Mouse (Mus musculus) MEL (cell line): ENCODE data around the gene Jmy. TPM values are rescaled to one million over a fixed set of nuclear protein-coding genes. Genes with fewer than 3 reads are reported as not detected.

Experiments used
- DNase-seq: peaks from one replicate; pipeline ENCODE4 v3.0.0; 2011; ENCODE audit warnings: low read depth, low spot score
- H3K27ac ChIP-seq: 2 replicates; pipeline ENCODE4 v1.5.1; 2012; ENCODE audit warnings: low read depth, mild to moderate bottlenecking, control low read depth, low read length, moderate library complexity; ENCODE audit not compliant: control insufficient read depth
- H3K27me3 ChIP-seq, 2 experiments: fragments of 150-350 bp in 1 of 2; sonication (generic) in 1 of 2; 2 replicates each; pipeline ENCODE4 v1.6.1; 2012; ENCODE audit warnings: low read length in 2 of 2, mild to moderate bottlenecking in 2 of 2, improper control_type of control experiment in 1 of 2, moderate library complexity in 1 of 2; ENCODE audit not compliant: insufficient read depth in 2 of 2, control insufficient read depth in 1 of 2
- H3K36me3 ChIP-seq, 2 experiments: 2 replicates each; pipeline ENCODE4 v1.6.1; 2012 to 2014; ENCODE audit warnings: low read length in 2 of 2, improper control_type of control experiment in 1 of 2, inconsistent platforms in 1 of 2, mild to moderate bottlenecking in 1 of 2; ENCODE audit not compliant: insufficient read depth in 2 of 2, control insufficient read depth in 1 of 2
- H3K4me1 ChIP-seq, 2 experiments: fragments of 150-350 bp in 1 of 2; sonication (generic) in 1 of 2; 2 replicates each; pipeline ENCODE4 v1.6.1; 2012; ENCODE audit warnings: low read length in 2 of 2, improper control_type of control experiment in 1 of 2, mild to moderate bottlenecking in 1 of 2; ENCODE audit not compliant: insufficient read depth in 2 of 2, control insufficient read depth in 1 of 2
- H3K4me3 ChIP-seq, 2 experiments: fragments of 150-350 bp in 1 of 2; sonication (generic) in 1 of 2; 2 replicates each; pipeline ENCODE4 v1.5.1; 2012; ENCODE audit warnings: low read depth in 2 of 2, low read length in 2 of 2, mild to moderate bottlenecking in 2 of 2, moderate library complexity in 2 of 2, control low read depth in 1 of 2, improper control_type of control experiment in 1 of 2; ENCODE audit not compliant: control insufficient read depth in 1 of 2, insufficient read depth in 1 of 2
- H3K79me2 ChIP-seq: 2 replicates; pipeline ENCODE4 v1.6.1; 2012; ENCODE audit warnings: mild to moderate bottlenecking, low read length, moderate library complexity; ENCODE audit not compliant: control insufficient read depth, poor library complexity, insufficient read depth
- H3K9ac ChIP-seq: 2 replicates; pipeline ENCODE4 v1.6.1; 2012; ENCODE audit warnings: low read depth, mild to moderate bottlenecking, control low read depth, low read length, moderate library complexity; ENCODE audit not compliant: control insufficient read depth, poor library complexity, severe bottlenecking
- H3K9me3 ChIP-seq: fragments of 150-350 bp; sonication (generic); replicated peaks from 2 replicates; pipeline ENCODE4 v1.6.1; 2012; ENCODE audit warnings: mild to moderate bottlenecking, low read length, improper control_type of control experiment, moderate library complexity; ENCODE audit not compliant: insufficient read depth
- CTCF ChIP-seq, 3 experiments: IDR thresholded peaks in 2 of 3; conservative IDR thresholded peaks in 1 of 3; 2 replicates each; pipeline ENCODE4 v1.5.1; 2011 to 2012; ENCODE audit warnings: low read length in 3 of 3, low read depth in 2 of 3, mild to moderate bottlenecking in 2 of 3, improper control_type of control experiment in 1 of 3, inconsistent platforms in 1 of 3, mixed read lengths in 1 of 3, moderate library complexity in 1 of 3; ENCODE audit not compliant: control insufficient read depth in 1 of 3, insufficient read depth in 1 of 3, poor library complexity in 1 of 3, severe bottlenecking in 1 of 3
- E2F4 ChIP-seq: IDR thresholded peaks from 2 replicates; pipeline ENCODE4 v1.6.1; 2011; ENCODE audit warnings: low read depth, low read length, improper control_type of control experiment, borderline replicate concordance
- ELF1 ChIP-seq: IDR thresholded peaks from 2 replicates; pipeline ENCODE4 v1.6.1; 2014; ENCODE audit warnings: low read depth, mild to moderate bottlenecking, inconsistent platforms, low read length, improper control_type of control experiment, moderate library complexity
- ETS1 ChIP-seq: IDR thresholded peaks from 2 replicates; pipeline ENCODE4 v1.6.1; 2012; ENCODE audit warnings: low read depth, mild to moderate bottlenecking, inconsistent platforms, low read length, improper control_type of control experiment, moderate library complexity
- GABPA ChIP-seq: IDR thresholded peaks from 2 replicates; pipeline ENCODE4 v1.6.1; 2012; ENCODE audit warnings: low read depth, mild to moderate bottlenecking, inconsistent platforms, low read length, improper control_type of control experiment, moderate library complexity
- JUND ChIP-seq: IDR thresholded peaks from 2 replicates; pipeline ENCODE4 v1.6.1; 2011; ENCODE audit warnings: low read depth, mild to moderate bottlenecking, improper control_type of control experiment, low read length
- KAT2A ChIP-seq: conservative IDR thresholded peaks from 2 replicates; pipeline ENCODE4 v1.6.1; 2012; ENCODE audit warnings: low read depth, low read length, improper control_type of control experiment, inconsistent platforms
- MEF2A ChIP-seq: IDR thresholded peaks from 2 replicates; pipeline ENCODE4 v1.6.1; 2014; ENCODE audit warnings: low read depth, mild to moderate bottlenecking, inconsistent platforms, low read length, improper control_type of control experiment; ENCODE audit not compliant: poor library complexity, insufficient replicate concordance, severe bottlenecking; ENCODE audit errors: extremely low read depth
- NELFE ChIP-seq: IDR thresholded peaks from 2 replicates; pipeline ENCODE4 v1.6.1; 2011; ENCODE audit warnings: low read depth, low read length, improper control_type of control experiment
- POLR2A ChIP-seq, 2 experiments: IDR thresholded peaks; 2 replicates each; pipeline ENCODE4 v1.6.1; 2011 to 2012; ENCODE audit warnings: low read length in 2 of 2, mild to moderate bottlenecking in 2 of 2, control low read depth in 1 of 2, improper control_type of control experiment in 1 of 2, low read depth in 1 of 2, moderate library complexity in 1 of 2; ENCODE audit not compliant: control insufficient read depth in 1 of 2, insufficient read depth in 1 of 2, poor library complexity in 1 of 2
- POLR2AphosphoS5 ChIP-seq: IDR thresholded peaks from 2 replicates; pipeline ENCODE4 v1.6.1; 2012; ENCODE audit warnings: low read depth, borderline replicate concordance, mild to moderate bottlenecking, inconsistent platforms, low read length, moderate library complexity, mixed read lengths
- RAD21 ChIP-seq: IDR thresholded peaks from 2 replicates; pipeline ENCODE4 v1.6.1; 2011; ENCODE audit warnings: mild to moderate bottlenecking, low read depth, low read length, improper control_type of control experiment
- SIN3A ChIP-seq: IDR thresholded peaks from 2 replicates; pipeline ENCODE4 v1.6.1; 2012; ENCODE audit warnings: low read length, improper control_type of control experiment, inconsistent platforms
- SMC3 ChIP-seq: IDR thresholded peaks from 2 replicates; pipeline ENCODE4 v1.6.1; 2011; ENCODE audit warnings: low read depth, low read length, improper control_type of control experiment
- TAL1 ChIP-seq: IDR thresholded peaks from 2 replicates; pipeline ENCODE4 v1.6.1; 2012; ENCODE audit warnings: mild to moderate bottlenecking, inconsistent platforms, low read length, moderate library complexity, mixed read lengths
- TCF12 ChIP-seq: IDR thresholded peaks from 2 replicates; pipeline ENCODE4 v1.6.1; 2014; ENCODE audit warnings: low read depth, mild to moderate bottlenecking, inconsistent platforms, low read length, improper control_type of control experiment, moderate library complexity
- UBTF ChIP-seq: IDR thresholded peaks from 2 replicates; pipeline ENCODE4 v1.6.1; 2012; ENCODE audit warnings: low read depth, mild to moderate bottlenecking, inconsistent platforms, low read length, improper control_type of control experiment, moderate library complexity, borderline replicate concordance; ENCODE audit not compliant: insufficient read depth
- USF2 ChIP-seq, 2 experiments: IDR thresholded peaks; 2 replicates each; pipeline ENCODE4 v1.6.1; 2011 to 2012; ENCODE audit warnings: improper control_type of control experiment in 2 of 2, low read length in 2 of 2, borderline replicate concordance in 1 of 2, inconsistent platforms in 1 of 2, low read depth in 1 of 2, mild to moderate bottlenecking in 1 of 2; ENCODE audit not compliant: insufficient read depth in 1 of 2
- ZKSCAN1 ChIP-seq: IDR thresholded peaks from 2 replicates; pipeline ENCODE4 v1.6.1; 2012; ENCODE audit warnings: low read depth, mild to moderate bottlenecking, inconsistent platforms, low read length, improper control_type of control experiment, moderate library complexity
- ZMIZ1 ChIP-seq: IDR thresholded peaks from 2 replicates; pipeline ENCODE4 v1.6.1; 2012; ENCODE audit warnings: low read depth, mild to moderate bottlenecking, inconsistent platforms, low read length, improper control_type of control experiment, moderate library complexity
- polyA plus RNA-seq, 2 experiments: library from polyadenylated mRNA; stranded (reverse) in 1 of 2; unstranded in 1 of 2; fragments of >175 nt in 1 of 2; fragments of >200 nt in 1 of 2; gene quantifications; 2 replicates each; pipeline versions ENCODE4 v1.2.1 to v1.2.4; 2012; ENCODE audit warnings: low replicate concordance in 2 of 2, low read depth in 1 of 2; ENCODE audit not compliant: insufficient read length in 2 of 2, insufficient read depth in 1 of 2, missing spikeins in 1 of 2
- total RNA-seq: library from RNA; depleted of rRNA; stranded (reverse); fragments of 300-350 nt; gene quantifications from 2 replicates; pipeline ENCODE4 v1.2.3, GENCODE M21; 2012

The Jmy gene
- total and polyA plus RNA-seq, 3 experiments, result 5.5 to 21.9 (median 9.3) TPM

DNA sequence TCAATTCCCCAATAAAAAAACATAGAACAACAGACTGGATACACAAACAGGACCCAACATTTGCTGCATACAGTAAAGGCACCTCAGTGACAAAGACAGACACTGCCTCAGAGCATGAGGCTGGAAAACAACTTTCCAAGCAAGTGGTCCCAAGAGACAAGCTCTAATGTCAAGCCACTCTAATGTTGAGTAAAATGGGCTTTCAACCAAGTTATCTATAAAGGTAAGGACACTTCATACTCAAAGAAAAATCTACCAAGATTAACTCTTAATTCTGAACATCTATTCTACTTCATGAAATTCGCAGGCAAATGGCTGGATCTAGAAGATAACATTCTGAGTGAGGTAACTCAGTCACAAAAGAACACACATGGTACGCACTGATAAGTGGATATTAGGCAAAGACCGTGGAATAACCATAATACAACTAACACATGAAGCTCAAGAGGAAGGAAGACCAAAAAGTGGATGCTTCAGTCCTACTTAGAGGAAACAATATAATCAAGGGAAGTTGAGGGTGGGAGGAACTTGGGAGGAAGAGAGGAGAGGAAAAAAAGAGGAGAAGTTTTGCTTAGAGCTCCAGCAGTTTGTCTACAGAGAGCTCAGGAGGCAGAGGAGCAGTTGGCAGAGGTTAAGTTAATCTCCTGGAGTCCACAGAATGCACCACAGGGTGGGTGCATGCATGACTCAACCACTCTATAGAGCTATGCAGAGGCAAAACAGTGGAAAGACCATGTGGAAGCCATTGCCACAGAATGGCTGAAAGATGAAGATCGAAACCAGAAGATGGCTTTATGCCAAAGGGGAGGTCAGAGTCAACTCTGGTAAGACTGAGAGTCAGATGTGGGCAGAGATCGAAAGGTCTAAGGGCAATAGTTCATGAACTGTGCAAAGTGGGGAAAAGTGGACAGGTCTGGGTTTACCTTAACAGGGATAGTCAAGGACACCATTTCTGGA lies 71.4 kb downstream of the Jmy start (continued):
- TF ChIP-seq MEF2A (no peak), GABPA (no peak), E2F4 (no peak), JUND (no peak), SMC3 (no peak), ZKSCAN1 (no peak), KAT2A (no peak), NELFE (no peak), TAL1 (peak; percentile 93), POLR2AphosphoS5 (no peak), ELF1 (no peak), TCF12 (peak; percentile 92), ETS1 (peak; percentile 91), USF2 (IDR thresholded peaks at IDR 0.05; ENCODE audit: borderline replicate concordance in 1 of 2, insufficient read depth in 1 of 2, low read depth in 1 of 2, low read length in 2 of 2) (no peak), SIN3A (peak; percentile 62), UBTF (no peak)

DNA sequence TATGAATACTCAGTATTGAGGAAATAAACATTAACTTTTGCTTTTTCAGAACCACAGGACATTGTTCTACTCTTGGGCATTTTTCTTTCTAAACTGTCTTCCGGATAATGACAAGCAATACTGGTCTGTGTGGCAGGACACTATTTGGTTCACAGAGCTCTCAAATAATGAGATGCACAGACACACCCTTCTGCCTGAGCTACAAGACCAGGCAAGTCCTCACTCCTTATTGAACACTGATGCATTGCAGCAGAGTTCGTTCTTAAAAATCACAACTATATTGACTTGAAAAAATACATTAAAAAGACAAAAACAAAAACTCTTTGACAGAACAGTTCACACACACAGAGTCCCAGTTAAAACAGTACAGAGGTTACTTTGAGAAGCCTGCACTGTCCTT lies 76.4 kb downstream of the Jmy start:
- Histone ChIP-seq H3K36me3 (peaks cover 0 to 3% of the 10 kb centered on the region in 2 experiments; a peak in 2 of 4 replicates), H3K27ac (no peak overlapping the region), H3K4me1 (peaks cover 0 to 2% of the 10 kb centered on the region in 2 experiments; a peak in 1 of 4 replicates), H3K79me2 (no peaks in the 10 kb centered on the region), H3K9me3 (no peaks in the 10 kb centered on the region), H3K9ac (no peak overlapping the region), H3K4me3 (no peak overlapping the region), H3K27me3 (no peaks in the 10 kb centered on the region)
- no peak for DNase-seq
- TF ChIP-seq RAD21 (no peak), E2F4 (no peak), ETS1 (no peak), ZMIZ1 (no peak), CTCF (IDR thresholded peaks at IDR 0.05 in 2 of 3, conservative IDR thresholded peaks at IDR 0.05 in 1 of 3; ENCODE audit: control insufficient read depth in 1 of 3, insufficient read depth in 1 of 3, low read depth in 2 of 3, low read length in 3 of 3, poor library complexity in 1 of 3, severe bottlenecking in 1 of 3) (no peak), SMC3 (no peak), POLR2A (IDR thresholded peaks at IDR 0.05; ENCODE audit: control insufficient read depth in 1 of 2, insufficient read depth in 1 of 2, low read depth in 1 of 2, low read length in 2 of 2, poor library complexity in 1 of 2) (no peak), UBTF (no peak), MEF2A (no peak)
- TF ChIP-seq, all 39 proteins: peak for 0
